Mouse (Mus musculus) myocyte (in vitro differentiated cells): ENCODE results near the gene Adgrb3.
"Not testable (repeated sequence)": the region's sequence is repeated elsewhere in the genome, so short reads cannot be mapped to it uniquely, and the experiment has no call there.

Experiments
- MAX ChIP-seq: IDR thresholded peaks from one replicate; pipeline ENCODE4 v1.6.1; 2011; ENCODE audit warnings: low read depth, mild to moderate bottlenecking, control low read depth
- POLR2A ChIP-seq: IDR thresholded peaks from one replicate; pipeline ENCODE4 v1.6.1; 2011; ENCODE audit warnings: low read depth, mild to moderate bottlenecking, control low read depth, moderate library complexity; ENCODE audit not compliant: insufficient read length
- USF1 ChIP-seq: IDR thresholded peaks from one replicate; pipeline ENCODE4 v1.6.1; 2011; ENCODE audit warnings: low read depth, mild to moderate bottlenecking, control low read depth, moderate library complexity

DNA sequence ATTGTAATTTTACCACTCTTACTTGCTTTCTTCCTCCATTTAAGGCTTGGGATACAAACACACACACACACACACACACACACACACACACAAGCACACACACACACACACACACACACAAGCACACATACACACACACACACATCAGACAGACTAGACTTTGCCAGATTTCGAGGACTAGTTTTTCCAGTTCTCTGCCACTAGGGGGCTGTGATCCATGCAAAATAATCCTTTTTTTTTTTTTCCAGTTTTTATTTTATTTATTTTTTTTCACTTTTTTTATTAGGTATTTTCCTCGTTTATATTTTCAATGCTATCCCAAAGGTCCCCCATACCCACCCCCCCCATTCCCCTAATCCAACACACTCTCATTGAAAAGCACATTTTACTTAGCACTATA, 357.9 kb downstream of the Adgrb3 start:
- TF ChIP-seq USF1, MAX, POLR2A: not testable (repeated sequence)
